Mouse (Mus musculus) kidney, embryonic 16.5 days (tissue): ENCODE results near the gene Clcn7. TPM values are rescaled to one million over a fixed set of nuclear protein-coding genes. Genes with fewer than 3 reads are reported as not detected.

ENCODE experiments used
- ATAC-seq: fragments of 200-750 bp; cut with Nextera tagmentation; 2 replicates; pipeline ENCODE4 v1.8.0; 2017; ENCODE audit warnings: moderate TSS enrichment; ENCODE audit not compliant: low FRiP score, low TSS enrichment
- H3K27ac ChIP-seq: fragments of 300-500 bp; sonication (generic); 2 replicates; pipeline ENCODE4 v1.5.1; 2014; ENCODE audit warnings: low read length
- H3K27me3 ChIP-seq: fragments of 300-500 bp; sonication (generic); 2 replicates; pipeline ENCODE4 v1.6.1; 2014; ENCODE audit warnings: low read length, control low read depth, mixed read lengths; ENCODE audit not compliant: insufficient read depth
- H3K36me3 ChIP-seq: fragments of 300-500 bp; sonication (generic); 2 replicates; pipeline ENCODE4 v1.6.1; 2014; ENCODE audit warnings: low read length, control low read depth, mixed read lengths; ENCODE audit not compliant: insufficient read depth
- H3K4me1 ChIP-seq: fragments of 300-500 bp; sonication (generic); 2 replicates; pipeline ENCODE4 v1.6.1; 2014; ENCODE audit warnings: low read length, control low read depth, mixed read lengths; ENCODE audit not compliant: insufficient read depth
- H3K4me2 ChIP-seq: fragments of 300-500 bp; sonication (generic); replicated peaks from 2 replicates; pipeline ENCODE4 v1.6.1; 2014; ENCODE audit warnings: low read depth, low read length
- H3K4me3 ChIP-seq: fragments of 300-500 bp; sonication (generic); 2 replicates; pipeline ENCODE4 v1.5.1; 2014; ENCODE audit warnings: mild to moderate bottlenecking, low read length
- H3K9ac ChIP-seq: fragments of 300-500 bp; sonication (generic); replicated peaks from 2 replicates; pipeline ENCODE4 v1.6.1; 2014; ENCODE audit warnings: low read length
- H3K9me3 ChIP-seq: fragments of 300-500 bp; sonication (generic); 2 replicates; pipeline ENCODE4 v1.6.1; 2016; ENCODE audit warnings: low read length, control low read depth
- WGBS: fragments of 180-500 bp; shearing (Covaris S2); extraction: QIAGEN DNeasy Blood & Tissue Kit; methylation state at CpG from one replicate; pipeline ENCODE4 v1.1.7; 2014; 5-methylcytosine and 5-hydroxymethylcytosine counted together
- polyA plus RNA-seq: library from polyadenylated mRNA; unstranded; fragments of >200 nt; fragmentation: Nextera tagmentation; extraction: Ambion mirVana; gene quantifications from 2 replicates; pipeline ENCODE4 v1.2.1, GENCODE M21; 2015

The Clcn7 gene
- polyA plus RNA-seq, 1 experiment from 2014 or later = 23.2 TPM

DNA sequence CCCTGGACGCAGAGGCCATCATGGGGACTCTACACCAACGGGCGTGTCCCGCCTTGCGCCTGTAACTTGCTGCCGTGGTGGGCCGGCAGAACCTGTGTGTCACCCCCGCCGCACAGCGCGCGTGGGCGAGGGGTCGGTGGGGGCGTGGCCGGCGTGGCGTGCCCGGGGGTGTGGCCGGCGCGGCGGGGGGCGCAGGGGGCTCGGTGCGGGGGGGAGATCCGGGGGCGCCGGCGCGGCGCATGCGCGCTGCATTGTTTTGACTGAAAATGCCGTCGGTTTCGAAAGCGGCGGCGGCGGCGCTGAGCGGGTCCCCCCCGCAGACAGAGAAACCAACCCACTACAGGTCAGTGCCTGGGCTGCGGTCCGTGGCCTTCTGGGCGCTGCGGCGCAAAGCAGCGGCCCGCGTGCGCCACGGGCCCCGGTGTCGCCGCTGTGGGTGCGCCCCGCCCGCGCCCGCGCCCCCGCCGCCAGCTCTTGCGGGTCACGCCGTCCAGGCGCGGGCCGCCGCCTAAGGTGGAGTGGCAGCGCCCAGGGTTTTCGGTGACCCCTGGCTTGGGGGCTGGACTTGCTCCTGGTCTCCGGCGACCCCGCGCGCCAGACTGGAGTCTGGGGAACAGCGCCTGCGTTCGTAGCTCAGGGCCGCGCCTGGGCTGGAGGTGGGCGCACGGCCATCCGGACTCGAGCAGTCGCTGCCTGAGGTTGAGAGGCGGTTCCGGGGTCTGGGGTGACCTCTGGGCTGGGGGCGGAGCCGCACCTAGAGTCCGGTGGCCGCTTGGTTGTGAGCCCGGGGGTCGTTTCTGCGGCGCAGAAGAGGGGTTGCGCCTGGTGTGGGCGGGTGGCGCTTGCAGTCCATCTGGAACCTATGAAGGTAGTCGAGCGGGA, 55.2 kb downstream of the Clcn7 start, which contains the start of gene Unkl:
Gene Unkl, plus strand, starts transcription at position 248 of the 882 bp plus-strand sequence.
- H3K36me3 ChIP-seq = peaks cover 3% of the 10 kb centered on the region
- H3K9ac ChIP-seq = peak within 1 kb of the TSS; percentile 90
- peaks cover 27% of the 10 kb centered on the region for H3K4me1 ChIP-seq
- under 1% methylated on average over 78 of the region's 104 CpGs for WGBS
- H3K4me3 ChIP-seq = peak within 1 kb of the TSS; percentile 96
- H3K27me3 ChIP-seq = no peaks in the 10 kb centered on the region
- H3K4me2 ChIP-seq = peak within 1 kb of the TSS; percentile 76
- H3K27ac ChIP-seq = peak within 1 kb of the TSS; percentile 89
- no peaks in the 10 kb centered on the region for H3K9me3 ChIP-seq
- peak; percentile 55 for ATAC-seq

DNA sequence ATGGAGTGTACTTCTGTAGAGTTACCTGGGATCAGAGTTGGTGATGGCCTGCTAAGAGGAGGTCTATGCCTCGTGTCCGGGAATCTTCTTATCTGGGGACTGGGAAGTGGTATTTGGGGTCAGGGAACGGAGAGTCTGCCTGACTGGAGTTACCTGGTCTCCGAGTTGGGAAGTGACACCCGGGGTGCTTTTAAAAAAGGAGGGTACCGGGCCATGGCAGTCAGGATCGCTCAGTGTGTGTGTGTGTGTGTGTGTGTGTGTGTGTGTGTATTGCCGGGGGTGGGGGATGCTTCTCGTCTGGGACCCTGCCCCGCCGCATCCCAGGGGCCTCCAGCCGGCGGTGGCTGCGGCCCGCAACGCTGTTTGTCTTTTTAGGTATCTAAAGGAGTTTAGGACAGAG, 55.9 kb downstream of the Clcn7 start:
- Histone ChIP-seq H3K4me1 (peaks cover 22% of the 10 kb centered on the region), H3K9me3 (no peaks in the 10 kb centered on the region), H3K9ac (peak overlapping the region; percentile 90), H3K27ac (no peak overlapping the region; the same call in 1 of the 2 replicates), H3K27me3 (no peaks in the 10 kb centered on the region), H3K36me3 (peaks cover 3% of the 10 kb centered on the region), H3K4me2 (peak overlapping the region; percentile 76), H3K4me3 (peak overlapping the region; percentile 96)
- 3% methylated on average over 16 of the region's 16 CpGs for WGBS
- no peak for ATAC-seq

DNA sequence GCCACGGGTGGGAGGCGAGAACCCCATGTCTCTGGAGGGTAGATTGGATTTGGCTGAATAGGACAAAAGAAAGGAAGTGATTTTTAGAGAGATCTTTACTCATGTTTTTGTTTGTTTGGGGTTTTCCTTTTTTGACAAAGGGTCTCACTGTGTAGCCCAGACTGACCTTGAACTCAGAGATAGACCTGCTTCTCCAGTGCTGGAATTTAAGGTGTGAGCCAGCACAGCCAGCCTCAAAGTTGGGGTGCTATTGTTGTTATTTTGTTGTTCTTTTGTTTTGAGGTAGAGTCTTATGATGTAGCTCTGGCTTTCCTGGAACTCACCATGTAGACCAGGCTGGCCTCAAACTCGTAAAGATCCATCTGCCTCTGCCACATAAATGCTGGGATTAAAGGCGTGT, 69.2 kb downstream of the Clcn7 start:
- no peak for ATAC-seq
- Histone ChIP-seq H3K36me3 (peaks cover 62% of the 10 kb centered on the region), H3K9me3 (no peaks in the 10 kb centered on the region), H3K4me2 (no peak overlapping the region), H3K27ac (no peak overlapping the region), H3K4me1 (no peaks in the 10 kb centered on the region), H3K9ac (no peak overlapping the region), H3K4me3 (no peak overlapping the region), H3K27me3 (no peaks in the 10 kb centered on the region)
- 93% methylated on average over 4 of the region's 4 CpGs for WGBS

DNA sequence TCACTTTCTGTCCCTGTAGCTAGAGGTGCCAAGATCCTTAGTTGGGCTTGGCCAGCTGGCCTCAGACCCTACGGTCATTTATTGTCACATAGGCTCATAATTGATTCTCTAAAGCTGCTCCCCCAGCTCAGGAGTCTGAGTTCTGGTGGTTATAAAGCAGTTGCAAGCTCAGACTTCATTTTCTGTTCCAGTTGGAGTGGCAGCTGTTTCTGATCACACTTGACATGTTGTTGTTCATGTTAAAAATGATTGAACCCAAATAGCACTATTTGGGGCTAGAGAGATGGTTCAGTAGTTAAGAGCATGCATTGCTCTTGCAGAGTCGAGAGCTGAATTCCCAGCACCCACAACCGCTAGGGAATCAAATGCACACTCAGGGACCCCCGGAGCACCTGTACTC, 76.8 kb downstream of the Clcn7 start:
- no peak for ATAC-seq
- Histone ChIP-seq H3K27ac (no peak overlapping the region), H3K4me3 (no peak overlapping the region), H3K36me3 (peaks cover 80% of the 10 kb centered on the region), H3K9ac (no peak overlapping the region), H3K4me2 (no peak overlapping the region), H3K27me3 (no peaks in the 10 kb centered on the region), H3K4me1 (no peaks in the 10 kb centered on the region), H3K9me3 (no peaks in the 10 kb centered on the region)
- WGBS = 83% methylated on average over 4 of the region's 4 CpGs

DNA sequence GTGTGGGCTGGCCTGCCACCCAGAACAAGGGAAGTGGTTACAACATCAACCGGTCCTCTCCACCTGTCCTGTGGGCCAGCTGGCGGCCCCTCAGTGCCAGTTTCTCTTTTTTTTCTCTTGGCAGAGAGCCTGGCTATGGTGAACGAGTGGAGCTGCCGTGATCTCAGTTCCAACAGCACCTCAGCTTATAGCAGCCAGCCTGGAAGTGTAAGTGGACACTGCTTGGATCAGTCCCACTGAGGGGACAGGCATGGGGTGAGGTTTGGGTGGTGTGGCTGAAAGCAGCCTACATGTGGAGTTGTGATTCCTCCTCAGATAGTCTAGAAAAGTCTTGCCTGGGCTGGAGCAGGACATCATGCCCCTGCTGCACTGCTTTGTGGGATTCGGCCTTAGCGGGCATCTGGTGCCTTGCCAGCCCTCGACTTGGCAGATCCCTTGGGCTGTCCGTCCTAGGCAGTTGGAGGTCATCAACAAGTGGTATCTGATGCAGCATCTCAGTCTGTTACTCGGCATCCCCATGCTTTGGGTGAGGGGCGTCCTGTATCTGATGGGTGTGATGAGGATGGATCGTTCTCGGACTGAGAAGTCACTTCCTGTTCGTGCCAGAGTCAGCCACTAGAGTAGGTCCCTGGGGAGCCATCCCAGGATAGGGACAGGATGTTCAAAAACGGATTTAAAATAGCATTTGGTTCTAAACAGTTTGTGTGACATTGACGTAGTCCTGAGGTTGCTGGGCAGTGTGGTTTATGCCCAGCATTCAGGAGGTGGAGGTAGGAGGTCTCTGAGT, 77.7 kb downstream of the Clcn7 start:
- H3K9ac ChIP-seq = no peak overlapping the region; the same call in 1 of the 2 replicates
- H3K36me3 ChIP-seq = peaks cover 78% of the 10 kb centered on the region
- no peak overlapping the region for H3K4me2 ChIP-seq
- H3K27me3 ChIP-seq = no peaks in the 10 kb centered on the region
- no peaks in the 10 kb centered on the region for H3K9me3 ChIP-seq
- H3K4me1 ChIP-seq = no peaks in the 10 kb centered on the region
- no peak overlapping the region for H3K4me3 ChIP-seq
- 79% methylated on average over 15 of the region's 15 CpGs for WGBS
- no peak for ATAC-seq
- H3K27ac ChIP-seq = no peak overlapping the region

DNA sequence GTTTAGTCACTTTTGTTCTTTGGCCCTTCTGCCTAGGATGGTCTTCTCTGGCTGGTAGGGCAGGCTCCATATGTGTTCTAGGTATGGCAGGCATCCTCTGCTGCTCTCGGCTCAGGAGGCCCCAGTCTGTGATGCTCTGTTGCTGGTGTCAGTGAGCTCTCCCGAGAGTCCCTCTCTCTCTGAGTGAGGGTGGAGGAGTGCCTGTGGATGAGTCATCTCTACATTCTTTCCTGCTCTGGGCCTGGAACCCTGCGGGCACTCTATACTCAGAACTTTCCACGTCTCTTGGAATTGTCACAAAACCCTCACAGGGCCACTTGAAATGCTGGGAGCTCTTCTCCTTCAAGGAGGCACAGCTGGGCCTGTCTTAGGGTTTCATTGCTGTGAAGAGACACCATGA, 78.5 kb downstream of the Clcn7 start:
- Histone ChIP-seq H3K36me3 (peaks cover 73% of the 10 kb centered on the region), H3K4me3 (no peak overlapping the region), H3K9me3 (no peaks in the 10 kb centered on the region), H3K9ac (no peak overlapping the region), H3K27ac (no peak overlapping the region), H3K27me3 (no peaks in the 10 kb centered on the region), H3K4me2 (no peak overlapping the region), H3K4me1 (no peaks in the 10 kb centered on the region)
- 88% methylated on average over 4 of the region's 4 CpGs for WGBS
- ATAC-seq = no peak

Other genes with a start within 250 kb of the Clcn7 start
- gene Nubp2, start 247.0 kb upstream of the Clcn7 start, polyA plus RNA-seq = 63.3 and 67.1 TPM in 2 replicates
- gene Spsb3, start 246.7 kb upstream of the Clcn7 start, polyA plus RNA-seq = 46.2 and 50.4 TPM in 2 replicates
- gene Eme2, start 238.3 kb upstream of the Clcn7 start, polyA plus RNA-seq = 36.5 and 38.5 TPM in 2 replicates
- 102 TPM in 2 replicates for gene Mrps34, start 238.3 kb upstream of the Clcn7 start, polyA plus RNA-seq
- gene Nme3, start 236.9 kb upstream of the Clcn7 start, polyA plus RNA-seq = 78.1 and 86.1 TPM in 2 replicates
- 30.1 and 33.6 TPM in 2 replicates for gene Mapk8ip3, start 196.4 kb upstream of the Clcn7 start, polyA plus RNA-seq
- 197 and 218 TPM in 2 replicates for gene Jpt2, start 172.7 kb upstream of the Clcn7 start, polyA plus RNA-seq
- 5.4 and 6.6 TPM in 2 replicates for gene Cramp1l, start 117.6 kb upstream of the Clcn7 start, polyA plus RNA-seq
- gene Ift140, start 117.3 kb upstream of the Clcn7 start, polyA plus RNA-seq = 24.9 and 25.5 TPM in 2 replicates
- gene Tmem204, start 49.8 kb upstream of the Clcn7 start, polyA plus RNA-seq = 34.4 and 44.7 TPM in 2 replicates
- 49.5 and 53.4 TPM in 2 replicates for gene Telo2, start 17.4 kb upstream of the Clcn7 start, polyA plus RNA-seq
- gene Ptx4, start 12.6 kb upstream of the Clcn7 start, polyA plus RNA-seq = not detected in 2 replicates
- not detected in 2 replicates for gene Ccdc154, start 29.1 kb downstream of the Clcn7 start, polyA plus RNA-seq
- gene Gm38655, start 42.1 kb downstream of the Clcn7 start, polyA plus RNA-seq = not detected in 2 replicates
- 34.4 and 35.6 TPM in 2 replicates for gene BC003965, start 51.2 kb downstream of the Clcn7 start, polyA plus RNA-seq
- 10.4 and 10.9 TPM in 2 replicates for gene Unkl, start 55.0 kb downstream of the Clcn7 start, polyA plus RNA-seq
- gene Gnptg, start 106.7 kb downstream of the Clcn7 start, polyA plus RNA-seq = 51.2 and 56.6 TPM in 2 replicates
- 49.7 and 51.6 TPM in 2 replicates for gene Tsr3, start 106.8 kb downstream of the Clcn7 start, polyA plus RNA-seq
- gene Baiap3, start 123.0 kb downstream of the Clcn7 start, polyA plus RNA-seq = 2.0 and 2.3 TPM in 2 replicates
- gene Ube2i, start 141.2 kb downstream of the Clcn7 start, polyA plus RNA-seq = 611 and 640 TPM in 2 replicates
- 0.30 TPM in 1 of 2 replicates, not detected in the other for gene Prss34, start 165.0 kb downstream of the Clcn7 start, polyA plus RNA-seq
- not detected in 2 replicates for gene Prss28, start 175.3 kb downstream of the Clcn7 start, polyA plus RNA-seq
- gene Prss29, start 185.3 kb downstream of the Clcn7 start, polyA plus RNA-seq = not detected in 2 replicates
- gene Tpsab1, start 212.2 kb downstream of the Clcn7 start, polyA plus RNA-seq = 0.36 and 0.49 TPM in 2 replicates
- gene Tpsb2, start 232.9 kb downstream of the Clcn7 start, polyA plus RNA-seq = 2.0 and 2.2 TPM in 2 replicates
- gene Tpsg1, start 235.9 kb downstream of the Clcn7 start, polyA plus RNA-seq = 0.25 TPM in 1 of 2 replicates, not detected in the other